ENCODE assay signal across 38 mouse cellular contexts in genomic region chr11:83578999-83579398, GRCm38 (mm10). TPM values are rescaled to one million over a fixed set of nuclear protein-coding genes. Genes with fewer than 3 reads are reported as not detected.
"Had no signal": no experiment of that assay in that cellular context is flagged by ENCODE, and none has a peak within 500 bp of the region (broad histone marks: within the 10 kb centered on the region; RNA-seq: fewer than 3 reads in every experiment).

No protein-coding gene starts in this region.

- H3K4me3 ChIP-seq: gastrocnemius, adult 2 months; heart, embryonic 10.5 days; heart, embryonic 12.5 days; hindbrain, embryonic 13.5 days; hindbrain, embryonic 15.5 days; kidney, embryonic 15.5 days; limb, embryonic 13.5 days; limb, embryonic 15.5 days had no signal

- DNase-seq: gastrocnemius, adult 2 months; gastrocnemius, postnatal 14 days; gastrocnemius, postnatal 36 days; heart, postnatal 10 days; kidney, adult 11 months; kidney, adult 8-10 months; kidney, postnatal 14 days; kidney, postnatal 36 days; layer of hippocampus, postnatal 36 days; left cerebral cortex, postnatal 4 days had no signal

- H3K4me2 ChIP-seq: heart, embryonic 12.5 days; hindbrain, embryonic 13.5 days; hindbrain, embryonic 15.5 days; kidney, embryonic 15.5 days; limb, embryonic 13.5 days; limb, embryonic 15.5 days had no signal

- H3K9me3 ChIP-seq: heart, embryonic 10.5 days; heart, embryonic 12.5 days; hindbrain, embryonic 13.5 days; hindbrain, embryonic 15.5 days; kidney, embryonic 15.5 days; limb, embryonic 13.5 days; limb, embryonic 15.5 days; liver, embryonic 15.5 days had no signal

- H3K36me3 ChIP-seq: heart, embryonic 10.5 days; heart, embryonic 12.5 days; hindbrain, embryonic 13.5 days; hindbrain, embryonic 15.5 days; kidney, embryonic 15.5 days; limb, embryonic 13.5 days; limb, embryonic 15.5 days had no signal

- H3K27me3 ChIP-seq: heart, embryonic 12.5 days; hindbrain, embryonic 13.5 days; hindbrain, embryonic 15.5 days; kidney, embryonic 15.5 days; limb, embryonic 13.5 days; limb, embryonic 15.5 days; liver, embryonic 15.5 days had no signal

- ATAC-seq: hindbrain, postnatal 0 days; intestine, embryonic 16.5 days had no signal

- H3K27ac ChIP-seq: gastrocnemius, adult 2 months; heart, embryonic 10.5 days; hindbrain, embryonic 13.5 days; hindbrain, embryonic 15.5 days; hindbrain, postnatal 0 days; kidney, embryonic 15.5 days; kidney, postnatal 0 days; limb, embryonic 13.5 days; limb, embryonic 15.5 days had no signal

- H3K4me1 ChIP-seq: heart, embryonic 12.5 days; hindbrain, embryonic 13.5 days; hindbrain, embryonic 15.5 days; limb, embryonic 13.5 days; limb, embryonic 15.5 days had no signal

- H3K9ac ChIP-seq: heart, embryonic 12.5 days; hindbrain, embryonic 13.5 days; hindbrain, embryonic 15.5 days; kidney, embryonic 15.5 days; limb, embryonic 13.5 days; limb, embryonic 15.5 days; liver, embryonic 15.5 days had no signal

RNA-seq across cellular contexts. Expression of gene Ccl6, which starts 13.9 kb away (rescaled TPM):
- total RNA-seq: hindbrain, postnatal 0 days had no signal

RNA-seq across cellular contexts. Expression of gene Ccl5, which starts 48.7 kb away (rescaled TPM):
- total RNA-seq: gastrocnemius, adult 2 months; gastrocnemius, postnatal 14 days; gastrocnemius, postnatal 36 days; heart, postnatal 10 days; heart, postnatal 25 days; hindbrain, postnatal 0 days; layer of hippocampus, adult 18-20 months; layer of hippocampus, postnatal 14 days; layer of hippocampus, postnatal 36 days; left cerebral cortex, adult 18-20 months; left cerebral cortex, postnatal 10 days; left cerebral cortex, postnatal 25 days; left cerebral cortex, postnatal 4 days had no signal
- polyA plus RNA-seq: heart, embryonic 10.5 days; heart, embryonic 12.5 days; hindbrain, embryonic 13.5 days; hindbrain, embryonic 15.5 days; kidney, embryonic 15.5 days; limb, embryonic 11.5 days; liver, embryonic 11.5 days had no signal

RNA-seq across cellular contexts. Expression of gene Heatr9, which starts 57.0 kb away (rescaled TPM):
- total RNA-seq: gastrocnemius, adult 2 months; gastrocnemius, postnatal 14 days; gastrocnemius, postnatal 36 days; heart, adult 8-10 months; heart, postnatal 10 days; heart, postnatal 25 days; hematopoietic stem cell, adult 5-6 weeks; hindbrain, postnatal 0 days; layer of hippocampus, adult 18-20 months; layer of hippocampus, adult 8-10 months; layer of hippocampus, postnatal 14 days; layer of hippocampus, postnatal 36 days; left cerebral cortex, adult 18-20 months; left cerebral cortex, adult 8-10 months; left cerebral cortex, postnatal 10 days; left cerebral cortex, postnatal 25 days; left cerebral cortex, postnatal 4 days had no signal
- polyA plus RNA-seq: frontal cortex, adult 2 months; gonadal fat pad, adult 2 months; heart, embryonic 10.5 days; heart, embryonic 12.5 days; heart, embryonic 14.5 days; hindbrain, embryonic 11.5 days; hindbrain, embryonic 13.5 days; hindbrain, embryonic 15.5 days; hindbrain, postnatal 0 days; intestine, embryonic 14.5 days; intestine, embryonic 16.5 days; kidney, embryonic 15.5 days; kidney, postnatal 0 days; limb, embryonic 11.5 days; limb, embryonic 13.5 days; limb, embryonic 15.5 days; liver, embryonic 11.5 days; liver, embryonic 15.5 days had no signal
